Mouse (Mus musculus): ENCODE data around the gene Nphp4. TPM values are rescaled to one million over a fixed set of nuclear protein-coding genes. Genes with fewer than 3 reads are reported as not detected.

Gene Nphp4
- polyA plus RNA-seq, 2 experiments = 2.2 to 4.6 TPM

- Histone ChIP-seq H3K4me2 (replicated peaks; ENCODE audit: low read depth, low read length, severe bottlenecking) (no peak overlapping the region), H3K9ac (ENCODE audit: low read depth, low read length, severe bottlenecking) (no peak overlapping the region), H3K4me3 (replicated peaks; ENCODE audit: low read length) (no peak overlapping the region), H3K4me1 (ENCODE audit: control insufficient read depth, insufficient read depth, low read length) (no peaks in the 10 kb centered on the region), H3K27me3 (ENCODE audit: control insufficient read depth, insufficient read depth, low read length) (no peaks in the 10 kb centered on the region), H3K27ac (replicated peaks; ENCODE audit: low read depth, low read length) (no peak overlapping the region), H3K36me3 (ENCODE audit: control insufficient read depth, insufficient read depth, low read length) (no peaks in the 10 kb centered on the region), H3K9me3 (ENCODE audit: control insufficient read depth, low read length) (no peaks in the 10 kb centered on the region)
- ATAC-seq (ENCODE audit: low FRiP score, low read depth) (no peak), DNase-seq (ENCODE audit: low spot score) (no peak)
- 69% methylated on average over 4 of the region's 4 CpGs for WGBS
- TF ChIP-seq POLR2A (IDR thresholded peaks at IDR 0.05; ENCODE audit: borderline replicate concordance, extremely low read depth, insufficient read depth, insufficient read length) = no peak
Measured at GRCm38 (mm10) chr4:152579956-152580355, 103.5 kb downstream of the Nphp4 start.

DNA sequence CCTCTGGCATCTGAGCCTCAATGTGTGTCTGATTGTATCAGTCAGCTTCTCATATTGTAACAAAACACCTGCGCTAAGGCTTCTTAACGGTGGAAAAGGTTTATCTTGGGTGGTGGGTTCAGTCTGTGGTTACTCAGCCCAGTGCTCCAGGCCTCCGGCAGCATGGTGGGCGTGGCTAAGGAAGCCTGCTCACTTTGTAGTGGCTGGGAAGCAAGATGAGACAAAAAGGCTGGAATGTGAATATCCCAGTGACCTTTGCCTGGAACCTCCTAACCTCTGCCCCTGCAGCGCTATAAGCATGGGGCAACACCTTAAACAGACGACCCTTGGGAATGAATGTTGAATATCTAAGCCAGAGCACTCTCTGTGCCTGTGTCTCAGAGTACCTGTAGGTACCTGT lies 105.7 kb downstream of the Nphp4 start:
- DNase-seq (ENCODE audit: low spot score) (no peak), ATAC-seq (ENCODE audit: low FRiP score, low read depth) (no peak)
- WGBS = 35% methylated on average over 6 of the region's 6 CpGs
- Histone ChIP-seq H3K4me2 (replicated peaks; ENCODE audit: low read depth, low read length, severe bottlenecking) (no peak overlapping the region), H3K27ac (replicated peaks; ENCODE audit: low read depth, low read length) (no peak overlapping the region), H3K36me3 (ENCODE audit: control insufficient read depth, insufficient read depth, low read length) (no peaks in the 10 kb centered on the region), H3K9me3 (ENCODE audit: control insufficient read depth, low read length) (no peaks in the 10 kb centered on the region), H3K9ac (ENCODE audit: low read depth, low read length, severe bottlenecking) (no peak overlapping the region), H3K27me3 (ENCODE audit: control insufficient read depth, insufficient read depth, low read length) (no peaks in the 10 kb centered on the region), H3K4me3 (replicated peaks; ENCODE audit: low read length) (no peak overlapping the region), H3K4me1 (ENCODE audit: control insufficient read depth, insufficient read depth, low read length) (no peaks in the 10 kb centered on the region)
- no peak for TF ChIP-seq POLR2A (IDR thresholded peaks at IDR 0.05; ENCODE audit: borderline replicate concordance, extremely low read depth, insufficient read depth, insufficient read length)

DNA sequence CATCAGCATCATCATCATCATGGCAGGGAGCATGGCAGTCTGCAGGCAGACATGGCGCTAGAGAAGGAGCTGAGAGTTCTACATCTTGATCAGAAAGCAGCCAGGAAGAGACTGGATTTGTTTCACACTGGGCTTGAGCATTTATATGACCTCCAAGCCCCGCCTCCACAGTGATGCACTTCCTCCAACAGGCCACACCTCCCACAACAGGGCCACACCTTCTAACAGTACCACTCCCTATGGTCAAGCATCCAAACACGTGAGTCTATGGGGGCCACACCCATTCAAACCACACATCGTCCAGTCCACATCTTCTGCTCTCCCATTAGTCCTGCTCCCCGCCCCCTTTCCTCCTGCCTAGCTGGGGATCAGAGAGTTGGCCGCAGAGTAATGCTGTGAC lies 107.1 kb downstream of the Nphp4 start:
- Histone ChIP-seq H3K27me3 (ENCODE audit: control insufficient read depth, insufficient read depth, low read length) (no peaks in the 10 kb centered on the region), H3K9me3 (ENCODE audit: control insufficient read depth, low read length) (no peaks in the 10 kb centered on the region), H3K4me2 (replicated peaks; ENCODE audit: low read depth, low read length, severe bottlenecking) (no peak overlapping the region), H3K4me1 (ENCODE audit: control insufficient read depth, insufficient read depth, low read length) (no peaks in the 10 kb centered on the region), H3K9ac (ENCODE audit: low read depth, low read length, severe bottlenecking) (no peak overlapping the region), H3K36me3 (ENCODE audit: control insufficient read depth, insufficient read depth, low read length) (no peaks in the 10 kb centered on the region), H3K4me3 (replicated peaks; ENCODE audit: low read length) (no peak overlapping the region), H3K27ac (replicated peaks; ENCODE audit: low read depth, low read length) (no peak overlapping the region)
- WGBS = 70% methylated on average over 6 of the region's 6 CpGs
- no peak for TF ChIP-seq POLR2A (IDR thresholded peaks at IDR 0.05; ENCODE audit: borderline replicate concordance, extremely low read depth, insufficient read depth, insufficient read length)
- DNase-seq (ENCODE audit: low spot score) (no peak), ATAC-seq (ENCODE audit: low FRiP score, low read depth) (no peak)

DNA sequence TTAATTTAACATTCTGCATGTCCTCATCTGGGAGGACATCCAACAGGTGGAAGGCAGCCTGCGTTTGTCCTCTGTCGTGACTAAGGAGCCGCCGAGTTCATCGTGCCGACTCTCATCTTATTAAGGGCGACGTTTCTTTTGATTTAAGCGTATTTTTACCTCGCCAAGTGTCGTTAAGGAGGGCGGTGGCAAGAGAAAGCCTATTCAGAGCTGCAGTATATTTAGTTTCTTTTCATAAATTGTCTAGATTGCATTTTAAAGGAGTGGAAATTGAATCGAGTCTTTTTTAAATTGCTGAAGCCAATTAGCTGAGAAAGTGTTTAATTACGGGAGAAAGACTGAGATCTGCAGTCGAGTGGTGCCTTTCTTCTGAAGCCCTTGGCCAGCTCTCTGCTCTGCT lies 109.0 kb downstream of the Nphp4 start:
- Histone ChIP-seq H3K9ac (ENCODE audit: low read depth, low read length, severe bottlenecking) (no peak overlapping the region), H3K27ac (replicated peaks; ENCODE audit: low read depth, low read length) (no peak overlapping the region), H3K9me3 (ENCODE audit: control insufficient read depth, low read length) (no peaks in the 10 kb centered on the region), H3K4me1 (ENCODE audit: control insufficient read depth, insufficient read depth, low read length) (no peaks in the 10 kb centered on the region), H3K4me3 (replicated peaks; ENCODE audit: low read length) (no peak overlapping the region), H3K36me3 (ENCODE audit: control insufficient read depth, insufficient read depth, low read length) (no peaks in the 10 kb centered on the region), H3K27me3 (ENCODE audit: control insufficient read depth, insufficient read depth, low read length) (no peaks in the 10 kb centered on the region), H3K4me2 (replicated peaks; ENCODE audit: low read depth, low read length, severe bottlenecking) (no peak overlapping the region)
- ATAC-seq (ENCODE audit: low FRiP score, low read depth) = no peak
- DNase-seq (ENCODE audit: low spot score) = no peak
- 66% methylated on average over 15 of the region's 15 CpGs for WGBS
- TF ChIP-seq POLR2A (IDR thresholded peaks at IDR 0.05; ENCODE audit: borderline replicate concordance, extremely low read depth, insufficient read depth, insufficient read length) = no peak

DNA sequence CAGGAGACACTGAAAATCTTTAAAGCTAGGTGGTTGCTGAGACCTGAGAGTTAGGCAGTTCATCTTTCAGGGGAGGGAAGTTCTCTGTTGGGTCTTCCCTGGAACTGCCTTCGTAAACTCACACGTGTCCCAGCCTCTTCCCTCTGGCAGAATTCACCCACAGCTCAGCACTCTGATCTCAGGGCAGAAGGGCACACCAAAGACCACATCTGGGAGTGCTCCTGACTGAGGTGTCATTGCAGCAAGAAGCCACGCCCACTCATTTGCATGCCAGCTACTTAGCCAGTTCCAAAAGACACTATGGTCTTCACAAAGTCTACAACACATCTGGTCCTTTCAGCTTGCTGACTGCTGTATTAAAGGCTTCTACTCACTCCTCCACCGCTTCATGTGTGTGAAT lies 109.7 kb downstream of the Nphp4 start:
- H3K36me3 ChIP-seq (ENCODE audit: control insufficient read depth, insufficient read depth, low read length) = no peaks in the 10 kb centered on the region
- no peak overlapping the region for H3K9ac ChIP-seq (ENCODE audit: low read depth, low read length, severe bottlenecking)
- no peaks in the 10 kb centered on the region for H3K9me3 ChIP-seq (ENCODE audit: control insufficient read depth, low read length)
- TF ChIP-seq POLR2A (IDR thresholded peaks at IDR 0.05; ENCODE audit: borderline replicate concordance, extremely low read depth, insufficient read depth, insufficient read length) = no peak
- 29% methylated on average over 4 of the region's 4 CpGs for WGBS
- no peak overlapping the region for H3K4me3 ChIP-seq (replicated peaks; ENCODE audit: low read length)
- H3K27me3 ChIP-seq (ENCODE audit: control insufficient read depth, insufficient read depth, low read length) = no peaks in the 10 kb centered on the region
- no peaks in the 10 kb centered on the region for H3K4me1 ChIP-seq (ENCODE audit: control insufficient read depth, insufficient read depth, low read length)
- ATAC-seq (ENCODE audit: low FRiP score, low read depth) (no peak), DNase-seq (ENCODE audit: low spot score) (no peak)
- no peak overlapping the region for H3K27ac ChIP-seq (replicated peaks; ENCODE audit: low read depth, low read length)
- no peak overlapping the region for H3K4me2 ChIP-seq (replicated peaks; ENCODE audit: low read depth, low read length, severe bottlenecking)

DNA sequence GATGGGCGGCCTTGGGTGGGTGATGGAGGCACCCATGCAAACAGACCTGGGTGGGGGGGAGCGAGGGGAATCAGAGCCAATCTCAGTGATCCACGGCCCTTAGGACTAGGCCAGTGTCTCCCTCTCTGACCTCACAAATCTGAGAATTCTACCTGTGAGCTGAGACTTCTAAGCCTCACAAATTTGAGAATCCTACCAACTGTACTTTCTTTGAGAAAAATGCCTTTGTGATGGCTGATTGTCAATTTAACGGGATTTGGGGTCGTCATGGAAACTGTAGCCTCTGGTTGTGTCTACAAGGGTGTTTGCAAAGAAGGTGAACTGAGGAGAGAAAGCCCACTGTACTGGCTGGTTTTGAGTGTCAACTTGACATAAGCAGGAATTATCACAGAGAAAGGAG lies 127.8 kb downstream of the Nphp4 start:
- Histone ChIP-seq H3K4me1 (ENCODE audit: control insufficient read depth, insufficient read depth, low read length) (no peaks in the 10 kb centered on the region), H3K9me3 (ENCODE audit: control insufficient read depth, low read length) (no peaks in the 10 kb centered on the region), H3K36me3 (ENCODE audit: control insufficient read depth, insufficient read depth, low read length) (no peaks in the 10 kb centered on the region), H3K4me2 (replicated peaks; ENCODE audit: low read depth, low read length, severe bottlenecking) (no peak overlapping the region), H3K27me3 (ENCODE audit: control insufficient read depth, insufficient read depth, low read length) (no peaks in the 10 kb centered on the region), H3K27ac (replicated peaks; ENCODE audit: low read depth, low read length) (no peak overlapping the region), H3K9ac (ENCODE audit: low read depth, low read length, severe bottlenecking) (no peak overlapping the region), H3K4me3 (replicated peaks; ENCODE audit: low read length) (no peak overlapping the region)
- WGBS = 84% methylated on average over 5 of the region's 5 CpGs
- DNase-seq (ENCODE audit: low spot score) (no peak), ATAC-seq (ENCODE audit: low FRiP score, low read depth) (no peak)
- TF ChIP-seq POLR2A (IDR thresholded peaks at IDR 0.05; ENCODE audit: borderline replicate concordance, extremely low read depth, insufficient read depth, insufficient read length) = no peak
